Mouse (Mus musculus) ovary, postnatal 10 days (tissue): ENCODE results near the gene Prss33.

Experiments
- DNase-seq: peaks from one replicate; pipeline ENCODE4 v3.0.0; 2022; ENCODE audit warnings: low spot score

Gene Prss33

GRCm38 (mm10) chr17:23825591-23825990 is 10.3 kb downstream of the Prss33 start:
- DNase-seq = no peak

- DNase-seq = no peak
Observed at GRCm38 (mm10) chr17:23823614-23824013, 12.2 kb downstream of the Prss33 start.

DNA sequence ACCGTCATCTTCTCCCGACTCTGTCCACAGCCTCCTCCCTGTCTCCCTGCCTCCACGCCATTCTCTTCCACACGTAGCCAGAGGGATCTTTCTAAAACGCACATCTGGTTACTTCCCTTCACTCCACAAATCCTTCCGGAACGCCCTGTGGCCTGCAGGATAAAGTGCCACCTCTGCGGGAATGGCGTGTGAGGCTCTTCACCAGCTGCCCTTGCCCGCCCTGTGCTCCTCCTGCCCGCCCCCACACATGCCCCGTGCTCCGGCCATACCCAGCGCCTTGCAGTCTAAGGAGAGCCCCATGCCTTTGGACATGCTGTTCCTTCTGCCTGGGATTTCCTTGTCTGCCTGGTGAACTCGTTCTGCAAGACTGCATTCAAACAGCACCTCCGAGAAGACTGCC is 12.8 kb downstream of the Prss33 start:
- DNase-seq = no peak

GRCm38 (mm10) chr17:23822094-23822493 is 13.8 kb downstream of the Prss33 start:
- no peak for DNase-seq

DNA sequence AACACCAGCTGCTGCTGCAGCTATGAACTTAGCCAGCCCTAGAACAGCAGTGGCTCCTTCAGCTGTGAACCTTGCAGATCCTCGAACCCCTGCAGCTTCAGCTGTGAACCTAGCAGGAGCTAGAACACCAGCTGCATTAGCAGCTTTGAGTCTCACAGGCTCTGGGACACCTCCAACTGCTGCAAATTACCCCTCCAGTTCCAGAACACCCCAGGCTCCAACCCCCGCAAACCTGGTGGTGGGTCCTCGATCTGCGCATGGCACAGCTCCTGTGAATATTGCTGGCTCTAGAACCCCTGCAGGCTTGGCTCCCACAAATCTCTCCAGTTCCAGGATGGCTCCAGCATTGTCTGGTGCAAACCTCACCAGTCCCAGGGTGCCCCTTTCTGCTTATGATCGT is 15.1 kb downstream of the Prss33 start:
- DNase-seq = no peak

DNA sequence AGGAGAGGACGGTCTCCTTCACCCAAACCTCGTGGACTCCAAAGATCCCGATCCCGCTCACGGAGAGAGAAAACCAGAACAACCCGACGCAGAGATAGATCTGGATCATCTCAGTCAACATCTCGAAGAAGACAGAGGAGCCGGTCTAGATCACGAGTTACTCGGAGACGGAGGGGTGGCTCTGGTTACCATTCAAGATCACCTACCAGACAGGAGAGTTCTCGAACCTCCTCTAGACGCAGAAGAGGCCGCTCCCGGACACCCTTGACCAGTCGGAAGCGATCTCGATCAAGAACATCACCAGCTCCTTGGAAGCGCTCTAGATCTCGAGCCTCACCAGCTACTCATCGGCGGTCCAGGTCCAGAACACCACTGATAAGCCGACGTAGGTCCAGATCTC is 16.6 kb downstream of the Prss33 start:
- DNase-seq = no peak

GRCm38 (mm10) chr17:23818579-23818978 is 17.3 kb downstream of the Prss33 start:
- DNase-seq = no peak

- DNase-seq = no peak
Observed at GRCm38 (mm10) chr17:23815641-23816040, 20.2 kb downstream of the Prss33 start.

DNA sequence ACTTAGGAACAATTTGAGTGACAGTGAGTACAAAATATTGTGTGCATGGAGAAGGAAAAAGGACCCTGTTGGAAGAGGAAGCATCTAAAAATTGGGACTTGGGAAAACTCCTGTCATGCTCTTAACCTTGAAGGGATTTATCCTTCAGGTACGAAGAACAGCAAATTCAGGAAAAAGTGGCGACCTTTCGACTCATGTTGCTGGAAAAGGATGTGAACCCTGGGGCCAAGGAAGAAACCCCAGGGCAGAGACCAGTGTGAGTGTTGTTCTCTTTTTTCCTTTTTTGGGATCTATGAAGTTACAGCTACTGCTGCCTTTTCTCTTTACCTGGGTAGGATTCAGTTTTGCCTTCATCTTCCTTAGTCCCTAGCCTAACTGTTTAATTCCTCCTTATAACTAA is 27.9 kb downstream of the Prss33 start:
- DNase-seq = no peak

- DNase-seq = no peak
Observed at GRCm38 (mm10) chr17:23806867-23807266, 29.0 kb downstream of the Prss33 start.

DNA sequence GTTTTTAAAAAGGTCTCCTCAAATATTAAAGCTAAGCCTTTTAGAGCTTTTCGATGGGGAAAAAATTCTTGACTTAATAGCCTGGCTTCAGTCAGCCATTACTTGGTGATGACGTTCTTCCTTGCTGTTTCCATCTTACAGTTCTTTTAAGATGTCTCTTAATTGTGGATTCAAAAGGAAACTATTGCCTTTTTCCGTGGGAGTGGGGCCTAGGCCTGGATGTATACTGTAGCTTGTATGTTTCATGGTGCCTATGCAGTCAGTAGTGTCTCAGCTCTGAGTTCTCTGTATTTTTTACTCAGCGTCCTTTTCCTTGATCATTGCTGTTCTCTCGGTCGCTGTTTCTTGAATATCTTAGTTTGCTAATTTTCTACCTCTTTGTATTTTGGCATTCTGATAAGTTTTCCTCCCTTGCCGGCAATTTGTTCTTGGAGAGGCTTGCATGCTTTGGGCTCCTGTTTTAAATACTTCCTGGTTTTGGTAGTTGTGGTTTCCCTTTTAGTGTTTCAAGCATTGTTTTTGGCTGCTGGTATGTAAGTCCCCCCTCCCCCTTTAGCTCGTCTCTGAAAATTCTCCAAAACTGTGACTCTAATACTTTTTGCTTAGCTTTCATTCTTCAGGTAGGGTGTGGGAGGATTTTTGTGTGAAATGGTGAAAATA is 31.3 kb downstream of the Prss33 start:
- no peak for DNase-seq

- no peak for DNase-seq
Observed at GRCm38 (mm10) chr17:23803366-23804041, 32.4 kb downstream of the Prss33 start.

- DNase-seq = peak; percentile 85
Observed at GRCm38 (mm10) chr17:23802746-23803365, 33.0 kb downstream of the Prss33 start.

GRCm38 (mm10) chr17:23801627-23802026 is 34.2 kb downstream of the Prss33 start:
- no peak for DNase-seq

GRCm38 (mm10) chr17:23797316-23797715 is 38.5 kb downstream of the Prss33 start:
- no peak for DNase-seq

DNA sequence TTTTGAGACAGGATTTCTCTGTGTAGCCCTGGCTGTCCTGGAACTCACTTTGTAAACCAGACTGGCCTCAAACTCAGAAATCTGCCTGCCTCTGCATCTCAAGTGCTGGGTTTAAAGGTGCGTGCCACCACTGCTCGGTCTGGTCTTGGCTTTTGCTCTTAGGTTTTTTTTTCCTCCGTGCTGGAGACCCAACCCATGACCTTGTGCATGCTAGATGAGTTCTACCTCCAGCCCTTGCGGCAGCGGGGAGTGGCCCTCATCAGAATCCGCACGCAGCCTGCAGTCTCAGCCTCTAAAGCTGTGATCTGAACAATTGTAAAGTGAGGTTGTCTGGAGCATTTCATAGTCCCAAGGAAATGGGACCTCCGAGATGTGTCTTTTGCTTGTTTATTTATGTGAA is 40.5 kb downstream of the Prss33 start:
- no peak for DNase-seq

- DNase-seq = no peak
Observed at GRCm38 (mm10) chr17:23791079-23791357, 44.8 kb downstream of the Prss33 start.

GRCm38 (mm10) chr17:23790269-23791078 is 45.4 kb downstream of the Prss33 start, which contains the start of gene Srrm2:
Gene Srrm2, plus strand, starts transcription at chr17:23790532.
- peak; percentile 61 for DNase-seq

- DNase-seq = no peak
Observed at GRCm38 (mm10) chr17:23789749-23790268, 46.0 kb downstream of the Prss33 start.

DNA sequence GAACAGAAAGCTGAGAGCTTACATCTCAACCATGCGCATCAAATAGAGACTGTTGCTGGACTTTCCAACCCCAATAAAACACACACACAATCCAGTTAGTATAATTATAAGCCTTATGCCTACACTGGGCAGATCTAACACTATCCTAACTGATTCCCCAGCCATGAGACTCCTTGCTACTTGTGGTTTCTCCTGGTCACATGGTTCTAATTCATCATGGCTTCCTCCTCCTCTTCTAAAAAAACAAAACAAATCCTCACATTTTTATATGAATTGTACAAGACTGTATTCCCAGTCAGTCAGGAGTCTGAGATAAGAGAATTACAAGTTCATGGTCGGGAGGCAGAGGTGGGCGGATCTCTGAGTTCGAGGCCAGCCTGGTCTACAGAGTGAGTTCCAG is 46.9 kb downstream of the Prss33 start:
- no peak for DNase-seq

GRCm38 (mm10) chr17:23786510-23786931 is 49.3 kb downstream of the Prss33 start:
- no peak for DNase-seq
